Mouse (Mus musculus) gastrocnemius, postnatal 4 days (tissue): ENCODE data around the gene Acer3. TPM values are rescaled to one million over a fixed set of nuclear protein-coding genes. Genes with fewer than 3 reads are reported as not detected.
A peak's percentile ranks its signal among the peaks of the same experiment; 100 is the strongest.

Source experiments
- DNase-seq, 2 experiments: peaks; one replicate each; pipeline ENCODE4 v3.0.0; 2021 to 2022; ENCODE audit warnings: low spot score in 2 of 2, mixed read lengths in 2 of 2
- long read RNA-seq, 2 experiments: library from polyadenylated mRNA; stranded (forward); transcript quantifications; one replicate each; pipeline ENCODE4 v2.0.0; 2021
- total RNA-seq, 2 experiments: library from RNA; stranded (reverse); gene quantifications; 2 replicates each; pipeline ENCODE4 v1.2.3; 2021

Gene Acer3
- total RNA-seq, result 10 to 100 TPM in 1 of 2 experiments, 1 to 10 TPM in 1; 7.7 to 11.7 TPM
- long read RNA-seq, experiment 1, full-length matches to known transcripts, result 5 of 11 reads
- long read RNA-seq, experiment 1, partial matches to known transcripts, result 0 of 11 reads
- long read RNA-seq, experiment 1, other reads (novel, unspliced or antisense), result 6 of 11 reads
- long read RNA-seq, experiment 2, full-length matches to known transcripts, result 4 of 5 reads
- long read RNA-seq, experiment 2, partial matches to known transcripts, result 0 of 5 reads
- long read RNA-seq, experiment 2, other reads (novel, unspliced or antisense), result 1 of 5 reads

DNA sequence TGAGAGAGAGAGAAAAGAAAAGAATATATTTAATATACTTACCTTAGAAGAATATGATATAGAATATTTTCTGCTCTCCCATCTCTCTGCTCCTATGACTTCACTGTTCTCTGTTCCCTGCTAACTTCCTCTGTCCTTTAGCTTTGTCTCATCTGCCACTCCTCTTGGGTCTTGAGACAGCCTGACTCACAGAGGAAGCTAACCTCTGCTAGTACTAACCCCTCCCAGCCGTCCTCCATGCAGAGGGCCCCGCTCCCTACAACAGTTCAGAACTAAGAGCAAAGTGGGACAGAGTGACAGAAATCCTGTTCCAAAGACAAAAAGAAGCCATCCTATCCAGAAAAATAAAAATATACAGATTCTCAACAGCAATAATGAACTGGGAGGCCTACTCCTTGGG is at the start of gene Acer3:
Gene Acer3 (minus strand): TSS at position 126 of the 400 bp plus-strand sequence.
- no peak for DNase-seq

DNA sequence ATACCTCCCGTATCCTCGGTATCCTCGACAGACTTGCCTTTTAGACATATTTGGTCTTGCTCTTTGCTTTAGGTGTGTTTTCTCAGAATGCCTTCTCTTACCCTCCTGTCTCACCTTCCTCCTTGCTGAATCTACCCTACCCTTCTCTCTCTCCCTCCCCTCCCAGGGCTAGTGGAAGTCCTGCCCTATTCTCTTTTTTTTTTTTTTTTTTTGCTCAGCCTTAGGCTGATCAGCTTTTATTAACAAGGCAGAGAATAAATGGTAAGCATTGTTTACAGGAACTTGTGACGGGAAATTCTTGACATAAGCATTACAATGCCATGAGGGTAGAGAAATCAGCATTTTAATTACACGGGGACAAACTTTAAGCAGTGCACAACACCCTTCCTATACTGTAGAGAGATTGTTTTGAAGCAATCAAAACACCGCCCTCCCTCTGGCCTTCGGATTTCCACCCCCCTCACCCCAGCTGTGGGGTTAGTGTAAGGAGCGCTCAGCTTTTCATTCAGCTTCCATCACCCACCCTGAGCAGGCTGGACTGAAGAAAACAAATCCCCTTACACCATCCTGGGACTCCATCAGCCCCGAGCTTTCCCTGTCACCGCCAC is 48.9 kb upstream of the Acer3 start:
- no peak for DNase-seq

DNA sequence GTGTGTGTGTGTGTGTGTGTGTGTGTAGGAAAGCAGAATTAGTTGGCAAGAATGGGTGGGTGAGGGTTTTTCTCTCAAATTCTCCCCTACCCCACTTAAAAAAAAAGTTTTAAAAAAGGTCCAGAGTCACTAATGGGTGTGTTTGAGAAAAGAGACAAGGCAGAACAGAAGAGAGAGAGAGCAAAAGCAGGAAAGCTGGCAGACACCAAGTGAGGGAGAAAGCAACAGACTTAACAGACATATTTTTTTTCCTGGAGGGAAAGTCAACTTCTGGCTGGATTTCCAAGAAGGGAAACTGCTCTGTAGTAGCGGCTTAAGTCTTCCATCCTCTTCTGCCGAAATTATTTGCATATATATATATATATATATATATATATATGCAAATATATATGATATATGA is 40.7 kb upstream of the Acer3 start:
- DNase-seq, result no peak

DNA sequence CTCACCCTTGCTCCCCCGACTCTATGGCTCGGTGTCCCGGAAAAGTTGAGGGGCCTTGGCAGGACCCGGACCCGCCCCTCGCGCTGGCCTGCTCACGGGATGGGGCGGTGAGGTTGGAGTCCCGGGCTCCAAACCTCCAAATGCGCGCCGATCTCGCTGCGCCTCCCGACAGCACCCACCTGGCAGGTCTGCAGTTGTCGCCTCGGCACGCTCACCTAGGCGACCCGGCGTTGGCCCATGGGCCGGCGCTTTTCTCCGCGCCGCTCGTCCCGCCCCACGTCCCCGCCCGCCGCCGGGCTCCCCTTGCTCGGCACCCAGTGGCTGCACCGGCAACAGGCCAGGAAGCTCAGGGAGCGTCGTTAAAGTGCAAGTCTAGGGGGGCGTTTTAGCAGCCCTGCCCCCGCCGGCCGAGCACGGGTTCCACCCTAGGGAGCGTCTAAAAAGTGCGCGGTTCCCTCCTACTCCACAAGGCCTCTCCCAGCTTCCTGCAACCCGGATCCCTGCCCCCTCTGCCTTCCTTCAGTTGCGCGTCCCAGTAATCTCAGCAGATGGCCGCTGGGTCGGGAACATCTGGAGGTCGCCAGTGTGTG is 40.1 kb upstream of the Acer3 start, which contains the start of gene Tsku:
Gene Tsku (minus strand): TSS at position 266 of the 590 bp plus-strand sequence.
- peak; percentile 94 to 95 for DNase-seq

DNA sequence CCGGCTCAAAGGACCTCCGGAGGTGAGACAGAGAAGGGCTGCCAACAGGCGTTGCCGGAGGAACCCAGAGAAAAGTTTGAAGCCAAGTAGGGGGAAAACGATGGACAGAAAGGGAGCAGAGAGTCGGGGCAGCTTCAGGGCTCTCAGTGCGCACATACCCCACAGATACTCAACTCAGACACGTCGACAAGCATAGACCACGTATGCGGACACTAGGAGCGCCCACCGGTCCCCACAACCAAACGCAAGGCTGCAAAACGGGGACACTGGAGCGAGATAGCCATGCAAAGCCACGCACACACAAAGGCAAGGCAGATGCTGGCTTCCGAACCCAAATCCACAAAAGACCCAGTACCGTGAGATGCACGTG is 39.6 kb upstream of the Acer3 start:
- no peak for DNase-seq

DNA sequence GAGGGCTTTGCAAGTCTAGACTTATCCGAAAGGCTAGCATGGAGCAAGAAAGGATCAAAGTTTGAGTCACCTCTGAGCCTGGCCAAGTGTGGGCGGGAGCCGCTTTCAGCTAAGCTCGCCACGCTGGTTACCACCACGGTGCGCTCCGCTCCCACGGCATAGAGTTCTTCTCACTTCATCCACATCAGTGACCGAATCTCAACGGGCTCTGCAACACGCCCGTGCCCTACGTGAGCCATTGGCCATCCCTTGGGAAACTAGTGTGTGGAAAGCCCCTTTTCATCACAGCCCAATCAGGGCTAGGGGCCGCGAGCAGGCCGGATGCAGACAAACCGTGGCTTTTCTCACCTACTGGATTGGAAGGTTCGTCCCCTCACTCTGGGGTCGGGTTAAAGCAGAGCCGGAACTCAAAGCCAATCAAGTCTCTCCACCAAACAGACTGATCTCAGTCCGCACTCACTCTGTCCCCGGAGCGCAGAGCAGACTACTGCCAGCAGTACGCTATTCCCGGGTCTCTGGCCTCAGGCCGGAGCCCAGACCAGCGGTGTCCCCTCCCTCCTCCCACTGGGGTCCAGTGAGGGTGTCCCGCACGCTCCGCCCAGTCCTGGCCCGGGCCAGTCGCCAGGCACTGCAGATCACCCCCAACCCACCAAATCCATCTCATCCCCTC is 39.1 kb upstream of the Acer3 start:
- DNase-seq, result peak; percentile 42 to 68

DNA sequence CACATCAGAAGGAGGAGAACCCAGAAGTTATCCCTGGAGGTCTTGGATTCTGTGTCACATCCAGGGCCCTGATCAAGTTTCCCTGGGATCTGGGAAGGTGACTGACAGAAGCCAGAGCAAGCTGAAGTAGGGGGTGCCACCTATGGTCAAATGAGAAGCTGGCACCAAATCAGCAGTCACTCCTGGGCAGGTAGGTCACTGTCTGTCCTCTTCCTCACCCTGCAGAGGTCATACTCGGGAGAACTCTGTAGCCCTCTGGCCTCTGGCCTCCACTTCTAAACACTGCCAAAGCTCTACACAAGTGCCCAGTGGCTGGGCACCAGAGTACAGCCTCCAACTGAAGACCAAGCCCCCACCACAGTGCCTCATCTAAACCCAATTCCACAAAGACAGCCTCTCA is 37.0 kb upstream of the Acer3 start:
- DNase-seq, result no peak

DNA sequence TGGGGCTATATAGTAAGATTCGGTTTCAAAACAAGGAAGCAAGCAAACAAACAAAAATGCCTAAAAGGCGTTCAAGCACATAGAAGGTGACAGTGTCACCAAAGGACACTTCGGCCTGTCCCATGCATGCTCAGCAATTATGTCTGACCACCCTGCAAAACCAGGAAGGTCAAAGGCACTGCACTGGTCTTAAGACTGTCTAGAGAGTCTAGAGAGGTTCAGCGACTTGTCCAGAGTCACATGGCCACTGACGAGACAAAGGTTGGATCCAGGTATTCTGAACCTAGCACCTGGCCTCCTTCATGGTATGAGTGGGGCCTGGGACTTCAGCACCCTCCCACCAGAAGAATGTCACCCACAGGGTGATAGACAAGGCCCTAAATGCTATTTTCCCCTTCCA is 36.3 kb upstream of the Acer3 start:
- DNase-seq, result no peak

DNA sequence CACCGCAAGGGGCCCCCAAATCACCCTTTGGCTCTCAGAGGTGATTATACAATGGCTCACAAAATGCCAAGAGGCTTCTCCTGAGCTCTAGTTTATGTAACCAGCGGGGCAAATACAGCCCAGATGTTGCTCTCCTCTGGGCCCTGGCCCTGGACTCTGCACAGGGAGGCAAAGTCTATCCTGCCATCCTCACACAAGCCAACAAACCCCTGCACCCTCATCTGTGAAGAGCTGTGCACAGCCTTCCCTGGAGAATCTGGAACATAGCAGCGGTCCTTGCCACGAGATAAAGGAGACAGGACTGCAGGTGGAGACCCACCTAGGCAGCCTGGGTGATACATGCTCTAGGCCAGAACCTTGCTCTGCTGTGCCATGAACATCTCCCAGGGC is 33.9 kb upstream of the Acer3 start:
- no peak for DNase-seq

DNA sequence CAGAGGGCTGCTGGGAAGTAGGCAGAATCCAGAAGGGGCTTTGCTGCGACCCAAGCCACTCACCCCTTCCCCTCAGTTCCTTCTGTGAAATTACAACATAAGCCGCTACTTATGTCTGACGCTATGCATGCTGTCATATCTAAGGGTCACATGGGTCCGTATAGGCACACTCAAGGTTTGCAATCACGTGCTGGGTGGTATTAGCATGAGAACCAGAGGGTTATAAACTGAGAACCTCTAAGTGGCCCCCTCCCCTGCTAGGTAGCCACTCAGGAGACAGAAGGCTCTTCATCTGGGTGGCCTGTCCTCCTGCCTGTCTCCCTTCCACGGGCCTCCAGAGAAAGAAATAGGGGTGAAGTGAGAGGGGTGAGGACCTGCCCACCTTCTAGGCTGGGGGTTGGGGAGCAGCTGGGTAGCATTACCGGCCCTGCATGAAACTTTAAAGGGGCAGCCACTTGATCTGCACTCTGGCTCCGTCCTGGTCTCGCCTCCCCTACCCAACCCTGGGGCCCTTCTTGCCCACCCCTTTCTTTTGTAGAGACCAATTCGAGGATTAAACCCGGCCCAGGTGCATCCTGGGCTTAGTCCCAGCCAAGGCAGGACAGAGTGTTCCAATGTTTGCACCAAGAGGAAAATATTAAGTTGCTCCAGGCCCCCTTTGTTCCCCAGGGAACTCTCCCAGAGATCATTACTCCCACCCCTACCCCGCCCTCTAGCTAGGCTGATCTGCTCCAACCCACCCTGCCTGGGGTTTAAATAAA is 33.3 kb upstream of the Acer3 start:
- no peak for DNase-seq

DNA sequence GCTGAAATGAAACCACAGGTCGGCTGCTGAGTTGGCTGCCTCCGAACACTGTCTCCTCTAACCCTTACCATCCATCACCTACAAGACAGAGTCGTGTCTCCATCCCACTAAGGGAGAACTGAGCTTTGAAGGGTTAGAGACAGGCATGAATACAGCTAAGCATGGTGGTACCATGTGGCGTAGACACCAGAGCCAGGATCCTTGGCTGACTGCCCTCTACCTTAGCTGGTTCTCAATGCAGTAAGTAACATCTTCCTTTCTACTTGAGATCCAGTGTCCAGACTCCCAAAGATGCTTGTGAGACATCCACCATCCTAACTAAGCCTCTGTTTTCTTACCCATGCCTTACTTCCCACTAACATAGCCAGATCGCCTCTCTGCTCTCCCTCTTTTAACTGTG is 32.6 kb upstream of the Acer3 start:
- DNase-seq, result no peak

DNA sequence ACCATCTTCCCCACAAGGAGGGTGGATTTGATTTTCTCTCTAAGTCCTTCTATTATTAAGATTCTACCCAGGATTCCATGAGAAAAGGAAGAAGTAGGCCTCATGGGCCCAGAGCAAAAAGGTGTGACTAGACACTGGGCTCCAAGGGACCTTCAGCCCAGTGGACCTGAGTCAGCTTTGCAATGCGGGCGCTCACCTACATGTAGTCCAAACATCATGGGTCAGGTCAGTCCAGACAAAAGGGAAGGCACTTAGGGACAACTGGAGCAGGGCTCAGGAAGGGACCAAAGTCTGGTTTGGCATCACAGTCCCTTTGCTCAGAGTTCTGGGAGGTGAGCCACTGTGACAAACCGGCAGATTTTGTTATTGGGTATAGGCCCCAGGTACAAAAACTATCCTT is 30.5 kb upstream of the Acer3 start:
- no peak for DNase-seq

DNA sequence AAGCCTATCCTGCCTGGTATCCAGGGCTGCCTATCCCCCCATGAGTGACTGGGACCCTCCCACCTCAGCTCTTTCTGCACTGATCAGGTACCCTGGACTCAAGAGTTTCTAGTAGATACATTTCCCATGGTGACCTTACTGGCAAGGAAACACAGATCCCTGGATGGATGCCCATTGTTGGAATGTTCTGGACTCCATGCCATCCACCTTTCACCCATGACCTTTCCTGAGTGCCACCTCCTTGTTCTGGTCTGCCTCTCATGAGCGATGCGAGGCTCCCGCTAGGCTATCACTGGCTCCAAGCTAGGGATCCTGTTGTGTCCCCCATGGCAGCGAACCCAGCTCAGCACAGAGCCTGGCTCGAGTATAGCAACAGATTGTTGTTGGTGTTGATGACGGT is 28.8 kb upstream of the Acer3 start:
- DNase-seq, result no peak

DNA sequence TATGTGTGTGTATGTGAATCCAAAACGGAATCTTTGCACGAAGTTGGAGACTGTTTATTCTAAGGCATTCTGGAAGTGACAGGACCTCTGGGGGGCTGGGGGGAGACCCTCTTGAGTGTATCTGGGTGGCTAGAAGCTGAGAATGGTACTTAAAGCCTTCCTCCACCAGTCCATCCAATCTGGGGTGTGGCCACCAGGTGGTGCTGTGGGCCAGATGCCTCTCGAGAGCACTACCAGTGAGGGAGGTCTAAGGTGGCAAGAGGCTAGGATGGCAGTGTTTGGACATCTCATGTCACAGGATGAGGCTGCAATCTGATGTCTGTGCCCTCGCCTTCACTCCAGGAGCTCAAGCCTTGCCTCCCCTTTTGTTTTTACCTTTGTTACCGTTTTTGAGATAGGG is 28.1 kb upstream of the Acer3 start:
- DNase-seq, result peak; percentile 77 to 85

DNA sequence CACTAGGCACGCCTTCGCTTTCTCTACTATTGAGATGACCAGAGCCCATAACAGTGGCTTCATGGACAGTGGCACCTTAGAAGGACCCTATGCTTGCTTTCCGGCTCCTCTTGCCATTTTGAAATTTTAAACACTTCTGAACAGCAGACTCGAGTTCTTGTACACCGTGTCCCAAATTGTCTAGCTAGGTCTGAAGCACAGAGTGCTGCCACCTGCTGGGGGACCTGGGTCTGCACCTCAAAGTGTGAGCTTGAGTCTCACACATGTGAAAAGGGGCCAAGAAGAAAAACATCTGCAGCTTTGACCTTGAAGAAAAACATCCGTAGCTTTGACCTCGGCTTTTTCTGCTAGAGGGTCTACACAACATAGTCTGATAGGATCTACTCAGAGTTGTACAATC is 27.0 kb upstream of the Acer3 start:
- peak; percentile 42 to 62 for DNase-seq

DNA sequence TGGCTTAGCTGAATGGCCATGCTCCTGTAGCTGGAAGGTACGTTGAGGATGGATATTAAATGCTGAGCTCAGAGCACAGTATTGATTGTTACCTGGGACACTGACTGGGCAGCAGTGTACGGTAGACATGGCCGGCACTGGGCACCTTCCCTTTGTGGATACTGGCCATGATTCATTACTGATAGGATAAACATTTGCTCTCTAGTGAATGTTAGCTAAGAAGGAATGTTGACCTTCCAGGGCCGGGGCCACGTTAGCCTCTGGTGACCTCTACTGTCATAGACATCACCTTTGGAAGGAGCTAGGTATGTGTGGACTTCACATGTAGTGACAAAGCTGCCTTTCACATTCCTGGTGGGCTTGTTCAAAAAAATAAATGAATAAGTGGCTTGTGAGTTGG is 26.5 kb upstream of the Acer3 start:
- DNase-seq, result no peak

DNA sequence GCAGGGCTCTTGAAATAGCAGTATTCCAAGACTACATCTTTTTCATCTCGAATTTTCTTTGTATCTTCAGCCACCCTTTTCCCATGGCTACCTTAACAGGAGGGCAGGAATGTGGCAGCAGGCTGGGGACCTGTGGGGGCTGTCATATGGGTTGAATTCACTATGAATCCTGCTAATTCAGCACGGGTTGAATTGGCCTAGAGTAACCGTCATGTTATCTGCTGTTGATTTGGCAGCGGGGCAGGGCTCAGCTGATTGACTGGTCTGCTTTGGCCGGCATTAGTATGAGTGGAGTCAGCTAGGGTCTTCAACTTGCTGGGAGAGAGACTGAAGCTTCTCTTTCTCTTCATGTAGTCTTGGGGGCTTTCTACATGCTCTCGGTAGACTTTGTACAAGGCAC is 24.0 kb upstream of the Acer3 start:
- DNase-seq, result no peak

DNA sequence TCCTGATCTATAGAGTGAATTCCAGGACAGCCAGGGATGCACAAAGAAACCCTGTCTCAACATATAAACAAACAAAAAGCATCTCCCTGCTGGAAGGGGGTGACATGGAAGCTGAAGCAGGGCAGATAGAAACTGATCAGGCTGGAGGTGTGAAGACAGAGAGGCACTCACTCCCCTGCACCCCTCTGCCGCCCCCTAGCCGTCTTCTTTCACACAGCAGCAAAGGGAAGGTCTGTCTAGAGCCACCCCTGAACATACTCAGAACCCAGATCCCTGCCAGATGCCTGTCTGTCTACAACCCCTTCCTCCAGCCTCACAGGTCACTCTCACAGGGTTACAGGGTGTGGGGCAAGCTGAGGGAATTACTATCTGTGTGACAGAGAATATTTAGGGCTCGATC is 23.4 kb upstream of the Acer3 start:
- DNase-seq, result peak in 1 of 2 experiments; percentile 41

DNA sequence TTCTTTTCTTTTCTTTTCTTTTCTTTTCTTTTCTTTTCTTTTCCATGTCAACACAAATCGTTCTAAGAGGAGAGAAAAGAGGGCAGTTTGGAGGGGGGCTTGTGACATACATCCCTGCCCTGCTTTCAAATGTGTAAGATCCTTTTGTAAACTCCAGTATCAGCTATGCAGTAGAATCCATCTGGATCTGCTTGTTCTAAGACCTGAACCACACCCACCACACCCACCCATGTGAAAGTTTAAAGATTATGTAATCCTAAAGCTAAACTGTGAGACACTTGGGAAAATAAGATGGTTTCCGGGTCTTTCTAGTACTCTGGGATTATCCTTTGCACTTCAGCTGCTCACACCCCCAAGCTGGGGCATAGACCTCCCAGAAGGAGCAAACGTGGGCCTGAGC is 21.2 kb upstream of the Acer3 start:
- no peak for DNase-seq

DNA sequence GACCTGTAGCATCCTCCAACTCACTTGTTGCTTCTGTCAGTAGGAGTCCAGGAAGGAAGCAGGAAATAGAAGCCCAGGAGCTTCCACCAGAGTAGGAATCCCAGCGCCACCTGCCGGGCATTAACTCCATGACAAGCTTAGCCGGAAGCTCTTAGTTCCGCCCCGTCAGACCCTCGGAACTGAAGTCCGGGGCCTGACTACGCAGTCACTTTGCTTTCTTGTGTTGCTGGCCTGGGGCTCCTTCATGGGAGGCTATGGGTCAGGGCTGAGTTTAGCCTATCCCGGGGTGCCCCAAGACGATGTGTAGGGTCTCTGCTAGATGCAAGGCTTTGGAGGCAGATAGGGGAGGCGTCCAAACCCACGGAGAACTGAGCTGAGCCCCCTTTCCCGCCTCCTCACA is 20.5 kb upstream of the Acer3 start:
- DNase-seq, result peak; percentile 81 to 90

DNA sequence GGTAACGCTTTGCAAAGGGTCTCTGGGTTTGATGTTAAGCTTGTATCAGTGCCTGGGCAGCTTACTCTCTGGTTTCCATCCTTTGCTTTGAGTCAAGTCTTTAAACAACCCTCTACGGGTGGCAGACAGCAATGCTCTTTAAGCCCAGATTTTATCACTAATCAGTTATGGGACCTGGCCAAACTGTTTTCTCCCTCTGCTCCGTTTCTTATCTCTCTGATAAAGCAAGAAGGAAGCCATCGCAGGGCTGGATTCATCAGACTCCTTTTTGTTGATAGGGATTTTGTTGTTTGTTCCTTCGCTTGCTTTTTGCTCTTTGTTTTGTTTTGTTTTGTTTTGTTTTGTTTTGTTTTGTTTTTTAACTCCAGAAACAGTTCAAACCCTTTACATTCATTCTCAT is 19.3 kb upstream of the Acer3 start:
- no peak for DNase-seq

DNA sequence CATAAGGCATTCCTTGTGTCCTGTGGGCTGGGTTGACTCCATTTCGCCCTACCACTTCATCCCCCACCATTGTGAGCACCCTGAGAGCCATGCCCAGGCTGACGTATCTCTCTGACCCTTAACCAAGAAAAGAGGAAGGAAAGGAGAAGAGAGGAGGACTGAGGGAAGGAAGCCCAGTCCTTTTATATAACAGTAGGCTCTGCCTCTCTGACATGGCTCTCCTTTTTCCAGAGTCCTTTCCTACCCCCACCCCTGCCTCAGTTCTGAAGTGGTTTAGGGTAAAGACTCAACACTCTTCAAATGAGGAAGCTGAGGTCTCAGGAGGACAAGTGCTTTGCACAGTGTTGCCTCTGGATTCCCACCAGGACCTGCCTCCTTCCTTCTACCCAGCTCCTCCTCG is 13.0 kb upstream of the Acer3 start:
- no peak for DNase-seq
